Mouse (Mus musculus) CD4-positive, CD25-positive, alpha-beta regulatory T cell, adult 4 months (primary cell): ENCODE data around the gene Nfx1. TPM values are rescaled to one million over a fixed set of nuclear protein-coding genes. Genes with fewer than 3 reads are reported as not detected.
A peak's percentile ranks its signal among the peaks of the same experiment; 100 is the strongest.

Experiments
- ATAC-seq: one replicate; pipeline ENCODE4 v1.8.0; 2017
- polyA plus RNA-seq, 2 experiments: library from polyadenylated mRNA; unstranded; fragments of 100-300 nt; shearing (Covaris generic); gene quantifications; one replicate each; pipeline ENCODE4 v1.2.1; 2017

The Nfx1 gene
- polyA plus RNA-seq, 2 experiments from 2014 or later = 123 to 176 TPM

DNA sequence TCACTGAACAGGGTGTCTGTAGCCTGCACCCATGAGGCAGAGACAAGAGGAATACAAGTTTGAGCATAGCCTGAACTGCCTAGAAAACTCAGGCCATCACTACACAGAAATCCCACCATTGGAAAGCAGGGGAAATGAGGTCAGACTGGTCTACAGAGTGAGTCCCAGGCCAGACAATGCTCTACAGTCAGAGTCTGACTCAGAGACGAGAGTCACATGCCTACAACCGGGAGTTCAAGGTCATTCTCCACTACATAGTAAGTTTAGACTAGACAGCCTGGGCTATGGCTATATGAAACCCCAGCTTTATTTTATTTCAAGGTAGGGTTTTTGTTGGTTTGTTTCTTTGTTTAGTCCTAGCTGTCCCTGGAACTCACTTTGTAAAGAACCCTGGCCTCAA lies 78.2 kb downstream of the Nfx1 start:
- no peak for ATAC-seq

DNA sequence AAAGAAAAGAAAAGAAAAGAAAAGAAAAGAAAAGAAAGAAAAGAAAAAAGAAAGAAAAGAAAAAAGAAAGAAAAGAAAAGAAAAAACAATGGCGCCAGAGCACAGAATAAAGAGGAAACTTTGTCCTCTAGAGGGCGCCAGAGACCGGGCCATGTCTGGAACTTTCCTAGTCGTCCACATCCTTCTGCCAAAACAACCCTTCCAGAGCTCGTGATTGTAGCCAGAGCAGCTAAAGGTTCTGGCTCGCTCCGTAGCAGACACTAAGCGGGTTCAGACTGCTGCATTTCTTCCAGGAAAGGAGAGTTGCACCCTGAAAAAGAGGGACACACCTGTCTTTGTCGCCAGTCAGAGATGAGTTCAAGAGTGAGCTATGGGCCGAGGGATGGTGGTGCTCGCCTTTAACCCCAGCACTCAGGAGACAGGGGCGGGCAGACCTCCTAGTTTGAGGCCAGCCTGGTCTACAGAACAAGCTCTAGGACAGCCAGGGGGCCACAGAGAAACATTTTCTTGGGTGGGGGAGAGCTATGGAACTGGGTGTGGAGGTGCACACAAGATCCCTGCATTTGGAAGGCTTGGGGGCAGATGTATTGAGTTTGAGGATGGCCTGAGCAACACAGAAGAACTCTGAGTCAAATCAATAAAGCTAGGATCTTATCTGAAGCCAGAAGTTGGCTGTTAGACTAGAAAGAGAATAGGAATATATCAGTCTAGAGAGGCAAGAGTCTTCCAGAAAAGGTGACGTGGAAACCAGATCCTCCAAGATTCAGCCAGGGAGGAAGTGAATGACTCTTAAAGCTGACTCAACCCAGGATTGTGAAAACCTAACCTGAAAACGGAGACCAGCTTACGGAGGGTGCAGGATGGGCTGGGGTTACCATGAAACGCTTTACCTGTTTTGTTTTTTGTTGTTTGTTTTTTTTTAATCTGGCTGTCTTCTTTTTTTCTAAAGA lies 80.3 kb downstream of the Nfx1 start:
- peak; percentile 83 for ATAC-seq

DNA sequence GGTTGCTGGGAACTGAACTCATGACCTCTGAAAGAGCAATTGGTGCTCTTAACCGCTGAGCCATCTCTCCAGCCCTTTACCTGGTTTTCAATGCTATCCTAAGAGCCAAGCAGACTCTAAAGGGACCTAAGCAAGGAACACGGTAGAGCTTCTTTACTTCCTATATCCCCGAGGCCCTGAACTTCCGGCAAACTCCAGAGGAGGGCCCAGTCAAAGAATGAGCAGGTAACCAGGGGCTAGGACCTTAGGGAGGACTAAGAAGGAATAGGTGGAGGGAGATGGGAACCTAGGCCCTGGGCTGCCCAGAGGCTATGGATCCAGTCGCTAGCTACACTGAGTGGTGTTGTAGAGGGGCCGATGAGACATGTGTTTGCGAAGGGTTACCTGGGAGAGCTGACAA lies 81.1 kb downstream of the Nfx1 start:
- no peak for ATAC-seq

DNA sequence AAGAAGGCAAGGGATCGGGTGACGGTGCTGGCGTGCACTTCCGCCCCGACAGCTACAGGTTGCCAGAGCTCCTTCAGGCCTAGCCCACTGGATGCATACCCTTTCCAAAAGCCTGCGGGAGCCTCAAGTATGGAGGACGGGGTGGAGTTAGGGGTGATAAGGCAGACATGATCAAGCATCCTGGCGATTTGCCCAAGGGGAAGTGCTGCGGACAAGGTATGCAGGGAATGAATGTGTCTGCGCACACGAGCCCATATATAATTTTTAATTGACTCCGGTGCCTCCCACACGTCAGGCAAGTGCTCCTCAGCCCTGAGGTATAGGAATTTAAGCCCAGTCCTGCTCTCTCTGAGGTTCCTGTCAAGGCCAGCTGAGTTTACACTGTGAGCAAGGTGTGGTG lies 84.4 kb downstream of the Nfx1 start:
- no peak for ATAC-seq

DNA sequence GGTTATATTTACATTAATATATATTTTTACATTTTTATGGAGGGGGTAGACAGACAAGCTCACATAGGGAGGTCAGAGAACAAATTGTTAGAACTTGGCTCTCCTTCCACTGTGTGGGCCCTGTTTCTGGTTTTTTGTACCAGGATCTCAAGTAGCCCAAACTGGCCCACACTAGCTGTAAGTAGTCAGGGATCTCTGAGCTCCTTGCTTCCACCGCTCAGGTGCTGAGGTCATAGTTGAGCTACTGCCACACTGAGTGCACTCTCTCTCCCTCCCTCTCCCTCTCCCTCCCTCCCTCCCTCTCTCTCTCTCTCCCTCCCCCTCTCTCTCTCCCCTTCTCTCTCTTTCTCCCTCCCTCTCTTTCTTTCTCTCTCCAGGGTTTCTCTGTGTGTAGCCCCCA lies 85.5 kb downstream of the Nfx1 start:
- no peak for ATAC-seq

DNA sequence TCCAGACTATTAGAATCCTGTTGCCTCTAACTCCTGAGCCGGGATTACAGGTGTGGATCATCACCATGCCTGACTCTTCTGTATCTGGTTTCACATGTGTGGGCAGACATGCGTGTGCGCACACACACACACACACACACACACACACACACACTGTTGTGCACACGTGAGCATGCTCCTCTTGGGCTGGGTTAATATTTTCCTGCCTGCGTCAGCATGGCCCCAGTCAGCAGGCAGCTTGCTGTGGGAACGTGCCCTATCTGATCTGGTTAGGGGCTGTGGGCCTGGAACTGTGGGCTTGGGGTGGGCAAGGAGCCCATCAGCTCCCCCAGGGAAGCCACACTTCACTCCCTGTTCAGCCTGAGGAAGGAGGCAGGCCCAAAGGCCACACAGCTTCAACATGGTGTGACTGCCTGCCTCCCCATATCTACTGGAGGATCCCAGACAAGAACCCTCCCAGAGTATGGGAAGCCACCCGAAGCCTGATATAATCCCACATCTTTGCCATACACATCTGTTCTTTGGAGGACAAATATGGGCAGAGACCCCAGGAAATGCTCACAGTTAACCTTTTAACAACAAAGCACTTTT lies 86.1 kb downstream of the Nfx1 start:
- no peak for ATAC-seq

DNA sequence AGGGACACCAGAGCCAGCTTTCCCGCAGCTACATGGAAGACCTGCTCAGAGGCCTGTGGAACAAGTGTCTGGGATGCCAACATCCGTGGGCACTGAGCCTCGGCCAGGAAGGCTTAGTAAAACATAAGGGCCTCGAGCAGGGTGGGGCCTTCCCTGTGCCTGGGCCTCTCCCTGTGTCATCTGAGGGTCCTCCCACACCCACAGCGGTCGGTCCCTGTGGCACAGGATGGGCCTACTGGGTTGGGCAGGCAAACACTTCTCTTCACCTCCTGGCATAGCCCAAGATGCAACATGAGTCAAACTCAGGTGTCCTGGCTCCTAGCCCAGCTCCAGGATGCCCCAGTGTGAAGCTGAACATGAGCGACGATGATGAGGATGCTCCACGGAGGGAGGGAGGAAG lies 86.7 kb downstream of the Nfx1 start:
- ATAC-seq = no peak

DNA sequence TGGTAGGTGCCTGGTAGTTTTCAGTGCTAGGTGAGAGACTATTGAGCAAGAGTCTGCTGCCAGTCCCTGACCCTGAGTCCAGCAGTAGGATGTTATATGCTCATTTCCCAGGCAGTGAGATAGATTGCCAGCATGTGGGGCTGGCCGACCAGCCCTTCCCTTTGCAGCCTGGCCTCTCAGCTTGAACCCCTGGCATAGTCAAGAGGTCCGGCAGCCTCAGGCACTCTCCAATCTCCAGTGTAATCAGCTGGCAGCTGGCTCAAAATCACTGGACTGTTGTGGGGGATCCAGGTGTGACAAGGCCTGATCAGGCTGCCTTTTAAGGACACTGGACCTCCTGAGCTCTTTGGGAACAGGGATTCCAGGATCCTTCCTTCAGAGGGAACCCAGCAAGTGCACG lies 92.6 kb downstream of the Nfx1 start:
- ATAC-seq = no peak

DNA sequence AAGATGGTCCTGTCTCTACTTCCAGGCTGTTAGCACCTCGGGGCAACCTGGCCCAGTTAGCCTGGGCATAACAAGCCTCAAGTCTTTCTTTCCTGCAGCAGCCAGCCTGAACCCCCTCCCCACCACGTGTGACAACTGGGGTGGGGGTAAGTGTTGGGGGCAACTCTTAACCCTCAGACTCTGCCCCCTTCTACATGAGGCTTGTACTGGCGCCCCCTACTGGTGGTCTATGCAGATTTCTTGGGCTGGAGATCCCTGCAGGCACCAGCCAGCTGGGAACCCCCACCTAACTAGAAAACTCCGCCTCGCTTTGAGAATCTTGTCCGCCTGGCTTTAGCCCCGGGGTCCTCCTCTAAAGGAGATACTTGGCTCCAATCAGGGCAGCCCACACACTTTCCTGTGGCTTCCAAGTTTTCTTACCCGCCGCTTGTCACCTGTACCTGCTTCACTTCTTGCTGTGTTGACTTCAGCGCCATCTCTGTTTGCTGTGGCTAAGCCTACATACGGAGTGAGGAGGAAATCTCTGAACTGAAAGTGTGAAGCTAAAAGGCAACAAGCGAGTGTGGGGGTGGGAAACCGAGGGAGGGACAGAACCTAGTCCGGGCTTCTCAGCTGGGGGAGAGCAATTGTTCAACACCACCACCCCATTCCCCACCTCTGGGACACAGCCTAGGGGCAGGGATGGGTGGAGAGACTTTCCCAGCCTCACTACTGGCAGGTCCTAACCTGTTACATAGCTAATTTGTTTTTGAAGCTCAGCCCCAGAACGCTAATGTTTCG lies 93.4 kb downstream of the Nfx1 start:
- no peak for ATAC-seq

DNA sequence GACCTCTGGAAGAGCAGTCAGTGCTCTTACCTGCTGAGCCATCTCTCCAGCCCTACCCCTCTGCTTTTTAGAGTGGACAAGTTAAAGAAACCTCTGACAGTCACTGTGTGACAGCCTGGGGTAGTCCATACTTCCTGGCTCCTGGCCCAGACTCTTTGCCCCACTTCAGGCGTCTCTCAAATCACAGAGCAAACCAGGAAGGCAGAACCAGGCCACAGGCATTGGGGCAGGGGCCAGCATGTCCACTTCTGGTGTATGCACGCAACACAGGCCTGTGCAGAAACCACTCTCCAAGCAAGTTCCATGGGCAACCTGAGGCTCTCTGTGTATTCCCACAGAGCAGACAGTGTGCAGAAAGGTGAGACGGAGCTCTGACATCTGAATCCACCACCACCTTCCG lies 94.5 kb downstream of the Nfx1 start:
- ATAC-seq = no peak

DNA sequence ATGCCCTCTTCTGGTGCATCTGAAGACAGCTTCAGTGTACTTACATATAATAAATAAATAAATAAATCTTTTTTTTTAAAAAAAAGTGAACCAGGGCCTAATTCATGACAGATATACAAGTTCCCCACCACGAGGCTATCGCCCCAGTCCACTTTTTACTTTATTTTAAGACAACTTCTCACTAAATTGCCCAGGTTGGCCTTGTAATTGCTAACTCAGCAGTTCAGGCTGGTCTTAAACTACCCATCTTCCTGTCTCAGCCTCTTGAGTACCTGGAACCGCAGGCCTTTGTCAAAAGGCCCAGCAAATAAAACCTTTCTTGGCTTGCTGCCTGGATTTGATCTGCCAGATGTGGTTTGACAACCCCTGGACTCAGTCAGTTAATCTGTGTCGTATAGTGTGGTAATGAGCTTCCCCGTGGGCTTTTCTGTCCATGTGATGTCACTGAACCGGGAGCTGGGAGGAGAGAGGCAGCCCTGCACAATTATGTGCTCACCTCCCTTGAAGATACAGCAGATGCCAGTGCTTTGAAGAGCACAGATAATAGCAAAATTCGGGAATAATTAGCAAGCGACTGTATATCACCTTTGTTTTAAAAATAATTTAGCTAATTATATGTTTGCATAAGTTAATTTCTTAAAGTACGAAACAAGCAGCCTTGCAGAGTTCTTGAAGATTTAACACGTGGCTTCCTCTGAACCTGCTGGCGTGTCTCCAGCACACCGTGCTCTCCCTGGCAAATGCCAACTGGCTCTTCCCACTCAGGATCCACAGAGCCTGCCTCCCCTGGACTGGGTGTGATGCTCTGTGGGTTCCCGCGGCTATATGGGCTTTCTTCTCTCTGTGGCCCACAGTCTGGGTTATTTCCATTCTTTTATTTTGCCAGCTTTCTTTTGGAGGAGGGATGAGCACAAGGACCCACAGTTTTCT lies 101.1 kb downstream of the Nfx1 start:
- ATAC-seq = no peak

DNA sequence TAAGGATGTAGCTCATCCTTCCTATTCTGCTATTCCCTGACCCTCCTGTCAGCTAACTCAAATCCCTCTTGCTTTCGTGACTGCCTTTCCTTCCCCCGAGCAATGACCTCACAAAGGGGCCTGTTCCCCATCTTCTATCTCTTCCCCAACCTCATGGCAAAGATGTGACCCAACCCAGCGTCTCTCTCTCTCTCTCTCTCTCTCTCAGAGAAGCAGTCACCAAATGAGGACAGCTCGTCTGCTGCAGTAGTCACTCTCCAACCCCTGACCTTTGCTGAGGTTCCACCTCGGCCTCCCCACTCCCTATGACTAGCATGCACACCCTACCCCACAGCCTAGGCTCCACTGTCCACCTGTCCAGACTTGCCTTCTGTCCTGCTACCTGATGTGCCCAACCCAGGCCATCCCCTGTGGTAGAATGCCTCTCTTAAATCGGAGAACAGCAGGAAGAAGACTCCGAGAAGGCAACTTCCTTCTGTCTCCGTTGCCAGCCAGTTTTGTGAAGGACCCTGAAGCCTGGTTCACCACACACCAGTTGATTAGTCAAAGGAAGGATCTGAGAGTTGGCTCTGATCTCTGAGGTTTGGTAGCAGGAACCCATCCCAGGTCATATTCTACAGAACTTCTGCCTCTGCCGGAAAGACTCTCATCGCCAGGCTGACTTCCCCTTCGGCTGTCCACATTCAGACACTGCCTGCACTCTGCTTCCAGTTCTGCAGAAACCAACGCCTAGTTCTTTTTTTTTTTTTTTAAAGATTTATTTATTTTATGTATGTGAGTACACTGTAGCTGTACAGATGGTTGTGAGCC lies 102.5 kb downstream of the Nfx1 start:
- no peak for ATAC-seq

DNA sequence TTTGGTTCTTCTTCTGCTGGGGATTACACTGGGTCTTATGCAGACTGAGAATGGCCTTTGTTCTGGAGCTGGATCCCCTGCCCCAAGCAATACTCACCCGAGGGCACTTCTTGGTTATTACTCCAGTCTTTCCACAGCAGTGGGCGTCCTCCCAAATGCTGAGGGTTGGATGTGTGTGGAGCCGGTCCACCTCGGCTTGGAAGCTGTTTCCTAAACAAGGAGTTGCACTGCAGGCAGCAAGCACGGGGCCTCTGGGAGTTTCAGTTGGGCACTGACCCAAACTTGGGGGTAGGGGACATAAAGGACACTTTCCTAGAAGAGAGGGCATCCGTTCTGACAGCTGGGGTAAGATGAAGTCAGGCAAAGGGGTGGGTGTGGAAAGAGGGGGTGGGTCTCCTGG lies 103.8 kb downstream of the Nfx1 start:
- ATAC-seq = no peak

Other genes with a start within 250 kb of the Nfx1 start
- 100 to 1,000 TPM; 399 to 683 TPM for gene Dnaja1, start 248.8 kb upstream of the Nfx1 start, polyA plus RNA-seq
- 100 to 1,000 TPM; 122 to 123 TPM for gene Smu1, start 213.0 kb upstream of the Nfx1 start, polyA plus RNA-seq
- 10 to 100 TPM; 52.5 to 61.3 TPM for gene B4galt1, start 116.9 kb upstream of the Nfx1 start, polyA plus RNA-seq
- gene Spink4, start 50.9 kb upstream of the Nfx1 start, polyA plus RNA-seq = not detected
- 10 to 100 TPM; 10.0 to 15.8 TPM for gene Bag1, start 22.6 kb upstream of the Nfx1 start, polyA plus RNA-seq
- 100 to 1,000 TPM; 106 to 129 TPM for gene Chmp5, start 22.5 kb upstream of the Nfx1 start, polyA plus RNA-seq
- gene Aqp7, start 77.2 kb downstream of the Nfx1 start, polyA plus RNA-seq = not detected
- gene Aqp3, start 127.3 kb downstream of the Nfx1 start, polyA plus RNA-seq = 10 to 100 TPM in 1 of 2 experiments, 1 to 10 TPM in 1; 8.3 to 13.9 TPM
- gene Nol6, start 153.5 kb downstream of the Nfx1 start, polyA plus RNA-seq = 10 to 100 TPM; 14.6 to 29.2 TPM
- 10 to 100 TPM; 29.8 to 33.1 TPM for gene Ube2r2, start 164.8 kb downstream of the Nfx1 start, polyA plus RNA-seq